Mouse (Mus musculus) embryonic fibroblast, embryonic 13.5 days (primary cell): ENCODE results near the gene Pdzrn4.

ENCODE experiments used
- CTCF ChIP-seq: IDR thresholded peaks from 2 replicates; pipeline ENCODE4 v1.5.1; 2011; ENCODE audit warnings: mild to moderate bottlenecking, control low read depth, low read length, moderate library complexity, borderline replicate concordance; ENCODE audit not compliant: insufficient read depth
- POLR2A ChIP-seq: IDR thresholded peaks from 2 replicates; pipeline ENCODE4 v1.6.1; 2011; ENCODE audit warnings: low read depth, mild to moderate bottlenecking, control low read depth, low read length, moderate library complexity

- TF ChIP-seq CTCF (no peak), POLR2A (no peak)
These were observed 124.1 kb downstream of the Pdzrn4 start for GRCm38 (mm10) chr15:92520677-92521225.
